Mouse (Mus musculus) left cerebral cortex, postnatal 25 days (tissue): ENCODE data around the gene Ankrd13a. TPM values are rescaled to one million over a fixed set of nuclear protein-coding genes. Genes with fewer than 3 reads are reported as not detected.

Source experiments
- DNase-seq, 2 experiments: peaks; one replicate each; pipeline ENCODE4 v3.0.0; 2022; ENCODE audit warnings: low spot score in 2 of 2, mixed read lengths in 1 of 2
- intact Hi-C: fragments of 180-260 bp; cut with DNase I; formaldehyde crosslinking; loops from one replicate; pipeline ENCODE4 v1.15.1; 2025
- total RNA-seq, 2 experiments: library from RNA; stranded (reverse); gene quantifications; 2 replicates each; pipeline ENCODE4 v1.2.3; 2021

The Ankrd13a gene
- total RNA-seq, 2 experiments from 2014 or later: 30.6 to 34.9 TPM

GRCm38 (mm10) chr5:114764812-114765735 is 9.4 kb upstream of the Ankrd13a start:
- intact Hi-C loops: no loop called here
- peak in 1 of 2 experiments; percentile 58 for DNase-seq

- intact Hi-C loops: no loop called here
- no peak for DNase-seq
Observed at GRCm38 (mm10) chr5:114766686-114767085, 7.8 kb upstream of the Ankrd13a start.

GRCm38 (mm10) chr5:114767185-114767584 is 7.3 kb upstream of the Ankrd13a start:
- no peak for DNase-seq
- intact Hi-C loops: no loop called here

- DNase-seq: no peak
- intact Hi-C loops: loop anchor here (5.0 kb wide), 1 partner anchor 202 kb away; the partner anchor contains the start of gene Fam222a
Observed at GRCm38 (mm10) chr5:114769786-114770185, 4.7 kb upstream of the Ankrd13a start.

GRCm38 (mm10) chr5:114771796-114772195 is 2.7 kb upstream of the Ankrd13a start:
- intact Hi-C loops: loop anchor here (5.0 kb wide), 1 partner anchor 204 kb away; the partner anchor contains the start of gene Fam222a
- DNase-seq: no peak

GRCm38 (mm10) chr5:114772456-114773203 is 1.8 kb upstream of the Ankrd13a start:
- intact Hi-C loops: loop anchor here (5.0 kb wide), 1 partner anchor 205 kb away; the partner anchor contains the start of gene Fam222a
- DNase-seq: no peak

- intact Hi-C loops: loop anchor here (5.0 kb wide), 1 partner anchor 206 kb away; the partner anchor contains the start of gene Fam222a
- DNase-seq: peak; percentile 95 to 98
Observed at GRCm38 (mm10) chr5:114773211-114773710, 1.2 kb upstream of the Ankrd13a start.

GRCm38 (mm10) chr5:114773780-114774179 is 697 bp upstream of the Ankrd13a start:
- peak in 1 of 2 experiments; percentile 45 for DNase-seq
- intact Hi-C loops: loop anchor here (5.0 kb wide), 1 partner anchor 206 kb away; the partner anchor contains the start of gene Fam222a

GRCm38 (mm10) chr5:114775056-114775979 is 841 bp downstream of the Ankrd13a start, which contains the start of gene Git2:
Gene Git2 (minus strand): TSS chr5:114775517.
- peak in 1 of 2 experiments; percentile 46 for DNase-seq
- intact Hi-C loops: no loop called here

- DNase-seq: no peak
- intact Hi-C loops: no loop called here
Observed at GRCm38 (mm10) chr5:114776174-114776573, 1.7 kb downstream of the Ankrd13a start.

- intact Hi-C loops: no loop called here
- DNase-seq: no peak
Observed at GRCm38 (mm10) chr5:114779956-114780489, 5.5 kb downstream of the Ankrd13a start.

GRCm38 (mm10) chr5:114780912-114781311 is 6.4 kb downstream of the Ankrd13a start:
- no peak for DNase-seq
- intact Hi-C loops: no loop called here

- DNase-seq: no peak
- intact Hi-C loops: no loop called here
Observed at GRCm38 (mm10) chr5:114782991-114783390, 8.5 kb downstream of the Ankrd13a start.

GRCm38 (mm10) chr5:114783405-114784163 is 9.1 kb downstream of the Ankrd13a start:
- intact Hi-C loops: no loop called here
- DNase-seq: no peak

GRCm38 (mm10) chr5:114784622-114785165 is 10.2 kb downstream of the Ankrd13a start:
- intact Hi-C loops: no loop called here
- DNase-seq: no peak

- DNase-seq: no peak
- intact Hi-C loops: no loop called here
Observed at GRCm38 (mm10) chr5:114785196-114785595, 10.7 kb downstream of the Ankrd13a start.

GRCm38 (mm10) chr5:114793317-114793716 is 18.8 kb downstream of the Ankrd13a start:
- intact Hi-C loops: no loop called here
- no peak for DNase-seq

GRCm38 (mm10) chr5:114794609-114795008 is 20.1 kb downstream of the Ankrd13a start:
- no peak for DNase-seq
- intact Hi-C loops: no loop called here
